Mouse (Mus musculus) lung, postnatal 0 days (tissue): ENCODE results near the gene Pgap2. TPM values are rescaled to one million over a fixed set of nuclear protein-coding genes. Genes with fewer than 3 reads are reported as not detected.
A peak's percentile ranks its signal among the peaks of the same experiment; 100 is the strongest.

Source experiments
- ATAC-seq: fragments of 200-750 bp; cut with Nextera tagmentation; 2 replicates; pipeline ENCODE4 v1.8.0; 2017; ENCODE audit warnings: moderate library complexity
- DNase-seq: peaks from one replicate; pipeline ENCODE4 v3.0.0-alpha.2; 2016; ENCODE audit warnings: low spot score
- H3K27ac ChIP-seq: fragments of 300-500 bp; sonication (generic); 2 replicates; pipeline ENCODE4 v1.5.1; 2014; ENCODE audit warnings: antibody characterized with exemption, mild to moderate bottlenecking, low read length, mixed read lengths
- H3K27me3 ChIP-seq: fragments of 300-500 bp; sonication (generic); replicated peaks from 2 replicates; pipeline ENCODE4 v1.6.1; 2014; ENCODE audit warnings: low read length, mixed read lengths; ENCODE audit not compliant: insufficient read depth
- H3K36me3 ChIP-seq: fragments of 300-500 bp; sonication (generic); 2 replicates; pipeline ENCODE4 v1.6.1; 2014; ENCODE audit warnings: low read length, mixed read lengths; ENCODE audit not compliant: insufficient read depth
- H3K4me1 ChIP-seq: fragments of 300-500 bp; sonication (generic); 2 replicates; pipeline ENCODE4 v1.6.1; 2014; ENCODE audit warnings: antibody characterized with exemption, low read depth, low read length, mixed read lengths; ENCODE audit not compliant: insufficient read depth
- H3K4me2 ChIP-seq: fragments of 300-500 bp; sonication (generic); replicated peaks from 2 replicates; pipeline ENCODE4 v1.6.1; 2014; ENCODE audit warnings: low read depth, mild to moderate bottlenecking, low read length, moderate library complexity, mixed read lengths
- H3K4me3 ChIP-seq: fragments of 300-500 bp; sonication (generic); 2 replicates; pipeline ENCODE4 v1.5.1; 2014; ENCODE audit warnings: low read depth, low read length
- H3K9ac ChIP-seq: fragments of 300-500 bp; sonication (generic); replicated peaks from 2 replicates; pipeline ENCODE4 v1.6.1; 2014; ENCODE audit warnings: low read depth, mild to moderate bottlenecking
- H3K9me3 ChIP-seq: fragments of 300-500 bp; sonication (generic); 2 replicates; pipeline ENCODE4 v1.6.1; 2016; ENCODE audit warnings: low read length, mixed read lengths
- CTCF ChIP-seq: IDR thresholded peaks from 2 replicates; pipeline ENCODE4 v1.5.1; 2016; ENCODE audit warnings: antibody characterized with exemption, mild to moderate bottlenecking
- EP300 ChIP-seq: IDR thresholded peaks from 2 replicates; pipeline ENCODE4 v1.6.1; 2016; ENCODE audit warnings: antibody characterized with exemption, mild to moderate bottlenecking, control low read depth
- WGBS: fragments of 180-500 bp; shearing (Covaris S2); extraction: QIAGEN DNeasy Blood & Tissue Kit; methylation state at CpG from one replicate; pipeline ENCODE4 v1.1.7; 2014; 5-methylcytosine and 5-hydroxymethylcytosine counted together
- polyA plus RNA-seq: library from polyadenylated mRNA; unstranded; fragments of >200 nt; fragmentation: Nextera tagmentation; extraction: Ambion mirVana; gene quantifications from 2 replicates; pipeline ENCODE4 v1.2.1, GENCODE M21; 2015

Pgap2 gene
- polyA plus RNA-seq, 1 experiment from 2014 or later: 109 TPM

- Histone ChIP-seq H3K9ac (no peak overlapping the region), H3K27ac (no peak overlapping the region), H3K4me2 (no peak overlapping the region), H3K9me3 (no peaks in the 10 kb centered on the region), H3K4me3 (no peak overlapping the region), H3K27me3 (no peaks in the 10 kb centered on the region), H3K36me3 (peaks cover 25% of the 10 kb centered on the region; the same call in 1 of the 2 replicates), H3K4me1 (peaks cover 6% of the 10 kb centered on the region; the same call in 1 of the 2 replicates)
- TF ChIP-seq CTCF (no peak), EP300 (no peak)
- ATAC-seq: no peak
- DNase-seq: no peak
- 87% methylated on average over 8 of the region's 8 CpGs for WGBS
Measured at GRCm38 (mm10) chr7:102238686-102239286, 28.8 kb downstream of the Pgap2 start.

GRCm38 (mm10) chr7:102239591-102239990 is 29.6 kb downstream of the Pgap2 start:
- Histone ChIP-seq H3K4me2 (no peak overlapping the region), H3K27me3 (no peaks in the 10 kb centered on the region), H3K36me3 (peaks cover 25% of the 10 kb centered on the region; the same call in 1 of the 2 replicates), H3K27ac (no peak overlapping the region), H3K4me1 (peaks cover 14% of the 10 kb centered on the region), H3K9me3 (no peaks in the 10 kb centered on the region), H3K4me3 (no peak overlapping the region), H3K9ac (no peak overlapping the region)
- DNase-seq (no peak), ATAC-seq (peak; percentile 16; the same call in 1 of the 2 replicates)
- TF ChIP-seq CTCF (no peak), EP300 (no peak)
- WGBS: 74% methylated on average over 16 of the region's 16 CpGs

- no peak for ATAC-seq
- peaks cover 19% of the 10 kb centered on the region; the same call in 1 of the 2 replicates for H3K36me3 ChIP-seq
- H3K4me1 ChIP-seq: peaks cover 42% of the 10 kb centered on the region
- no peak overlapping the region for H3K27ac ChIP-seq
- no peak for DNase-seq
- no peak overlapping the region for H3K4me3 ChIP-seq
- TF ChIP-seq EP300: no peak
- TF ChIP-seq CTCF: no peak
- no peak overlapping the region for H3K9ac ChIP-seq
- 74% methylated on average over 5 of the region's 5 CpGs for WGBS
- no peak overlapping the region for H3K4me2 ChIP-seq
- no peaks in the 10 kb centered on the region for H3K9me3 ChIP-seq
- no peaks in the 10 kb centered on the region for H3K27me3 ChIP-seq
Measured at GRCm38 (mm10) chr7:102242371-102242770, 32.4 kb downstream of the Pgap2 start.

DNA sequence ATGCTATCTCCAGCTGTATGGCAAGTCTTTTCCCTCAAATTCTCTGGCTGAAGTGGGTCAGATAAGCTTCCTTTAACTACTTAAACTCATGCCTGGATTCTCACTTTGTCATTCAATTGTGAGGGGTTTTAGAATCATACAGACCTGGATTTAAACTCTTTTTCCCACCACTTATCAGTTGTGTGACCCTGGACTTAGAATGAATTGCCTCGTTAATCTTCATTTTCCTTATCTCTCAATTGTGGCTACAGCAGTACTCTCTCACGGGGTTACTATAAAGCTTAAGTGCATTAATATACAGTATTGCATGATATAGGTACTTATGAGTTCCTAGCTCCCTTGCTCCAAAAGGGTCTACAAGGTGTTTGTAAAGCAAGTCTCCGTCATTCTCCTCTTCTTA is 32.9 kb downstream of the Pgap2 start:
- H3K4me1 ChIP-seq: peaks cover 46% of the 10 kb centered on the region
- H3K27me3 ChIP-seq: no peaks in the 10 kb centered on the region
- H3K4me2 ChIP-seq: no peak overlapping the region
- TF ChIP-seq CTCF (no peak), EP300 (no peak)
- H3K27ac ChIP-seq: no peak overlapping the region
- H3K9ac ChIP-seq: no peak overlapping the region
- H3K36me3 ChIP-seq: peaks cover 19% of the 10 kb centered on the region; the same call in 1 of the 2 replicates
- WGBS: 51% methylated on average over 3 of the region's 3 CpGs
- no peaks in the 10 kb centered on the region for H3K9me3 ChIP-seq
- DNase-seq (no peak), ATAC-seq (no peak)
- H3K4me3 ChIP-seq: no peak overlapping the region

- Histone ChIP-seq H3K36me3 (peaks cover 16% of the 10 kb centered on the region; the same call in 1 of the 2 replicates), H3K9me3 (no peaks in the 10 kb centered on the region), H3K27me3 (no peaks in the 10 kb centered on the region), H3K4me2 (no peak overlapping the region), H3K9ac (no peak overlapping the region), H3K4me1 (peaks cover 53% of the 10 kb centered on the region), H3K27ac (peak overlapping the region; percentile 76), H3K4me3 (no peak overlapping the region)
- TF ChIP-seq CTCF (no peak), EP300 (peak; percentile 13; the same call in 1 of the 2 replicates)
- DNase-seq (peak; percentile 70), ATAC-seq (peak; percentile 29)
- whole genome bisulfite sequencing: 47% methylated on average over 2 of the region's 2 CpGs
Measured at GRCm38 (mm10) chr7:102243870-102244269, 33.9 kb downstream of the Pgap2 start.

DNA sequence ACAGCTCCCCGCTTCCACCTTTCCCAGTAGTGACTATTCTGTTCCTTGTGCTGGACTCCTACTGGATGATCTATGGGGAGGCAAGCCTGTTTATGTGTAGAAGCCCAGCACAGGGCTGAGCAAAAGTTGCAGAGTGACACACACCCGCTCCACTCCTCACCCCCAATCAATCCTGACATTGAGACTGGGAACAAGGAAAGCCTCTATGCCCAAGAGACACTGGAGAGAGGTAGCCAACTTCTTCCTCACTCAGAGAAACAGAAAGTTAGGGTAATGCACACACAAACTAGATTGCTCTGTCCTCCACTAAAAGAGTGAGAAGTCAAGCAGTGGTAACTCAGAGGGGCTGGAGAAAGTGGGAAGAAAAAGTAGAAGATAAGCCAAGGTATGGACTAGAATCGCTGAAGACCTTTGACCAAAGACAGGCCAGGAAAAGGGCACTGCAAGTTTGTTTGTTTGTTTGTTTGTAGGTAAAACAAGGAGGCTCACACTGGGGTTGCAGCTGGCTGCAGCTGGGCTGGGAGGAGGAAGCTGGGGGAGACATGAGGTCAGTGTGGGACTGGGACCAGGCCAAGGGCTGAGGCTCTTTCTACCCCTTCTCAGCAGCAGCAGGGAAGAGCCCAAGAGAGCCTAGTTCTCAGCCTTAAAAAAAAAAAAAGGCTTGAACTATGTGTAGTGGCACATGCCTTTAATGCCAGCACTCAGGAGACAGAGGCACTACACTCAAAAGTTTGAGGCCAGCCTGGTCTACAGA is 35.0 kb downstream of the Pgap2 start:
- H3K4me1 ChIP-seq: peaks cover 55% of the 10 kb centered on the region
- H3K9me3 ChIP-seq: no peaks in the 10 kb centered on the region
- H3K9ac ChIP-seq: no peak overlapping the region
- ATAC-seq (peak; percentile 31), DNase-seq (peak; percentile 64)
- H3K4me3 ChIP-seq: no peak overlapping the region
- peak overlapping the region; percentile 76 for H3K27ac ChIP-seq
- no peak overlapping the region; the same call in 1 of the 2 replicates for H3K4me2 ChIP-seq
- H3K27me3 ChIP-seq: no peaks in the 10 kb centered on the region
- 67% methylated on average over 3 of the region's 3 CpGs for WGBS
- H3K36me3 ChIP-seq: 0 out of 2 replicates have a peak, but pooled peaks cover 10% of the 10 kb centered on the region
- no peak for TF ChIP-seq CTCF
- no peak for TF ChIP-seq EP300
